In the genomic region with DNA sequence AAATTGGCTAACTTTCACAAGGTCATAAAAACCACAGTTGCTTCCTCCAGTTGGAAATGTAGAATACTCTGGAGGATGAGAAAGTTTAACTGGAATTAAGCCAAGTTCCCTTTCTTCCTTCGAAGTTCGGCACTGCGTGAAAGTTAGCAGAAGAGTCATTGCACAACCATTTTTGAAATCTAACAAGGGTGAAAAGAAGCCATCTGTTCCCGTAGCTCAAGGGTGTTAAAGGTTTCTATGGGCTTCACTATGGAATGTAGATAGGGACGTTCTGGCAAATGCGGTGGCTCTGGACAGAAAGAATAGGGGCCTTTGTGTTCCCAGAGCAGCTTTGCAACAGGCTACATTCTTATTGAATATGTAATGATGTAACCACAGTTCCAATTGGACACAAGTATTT, we compare ENCODE assay signal across 8 mouse cellular contexts. TPM values are rescaled to one million over a fixed set of nuclear protein-coding genes. Genes with fewer than 3 reads are reported as not detected.
DNase-seq lines count a peak whose midpoint lies in the region; ATAC-seq and TF ChIP-seq lines count a peak whose summit lies in the region.

No protein-coding gene starts in this region.

- 28% methylated on average over 6 of the region's 6 CpGs for WGBS in kidney, embryonic 14.5 days
- 4% methylated on average over 6 of the region's 6 CpGs for WGBS in hindbrain, postnatal 0 days
- WGBS in midbrain, postnatal 0 days = 11% methylated on average over 6 of the region's 6 CpGs
- WGBS in thymus, adult 2 months = 51% methylated on average over 6 of the region's 6 CpGs

- TF ChIP-seq POLR2A in embryonic fibroblast, embryonic 13.5 days (IDR thresholded peaks at IDR 0.05; ENCODE audit: low read depth, low read length) = no peak; the same call in 1 of the 2 replicates
- no peak for TF ChIP-seq POLR2A in thymus, adult 2 months (IDR thresholded peaks at IDR 0.05; ENCODE audit: control insufficient read depth, extremely low read depth, insufficient read depth, low read length, poor library complexity)

- DNase-seq in kidney, postnatal 14 days = no peak
- DNase-seq in hindbrain, postnatal 0 days (ENCODE audit: low spot score) = peak; percentile 53
- DNase-seq in midbrain, postnatal 0 days (ENCODE audit: low spot score) = peak; percentile 69
- no peak for DNase-seq in left cerebral cortex, adult 18-20 months (ENCODE audit: low spot score in 2 of 2)
- no peak for DNase-seq in thymus, adult 2 months

- TF ChIP-seq CTCF in embryonic fibroblast, embryonic 13.5 days (IDR thresholded peaks at IDR 0.05; ENCODE audit: borderline replicate concordance, insufficient read depth, low read length) = no peak
- no peak for TF ChIP-seq CTCF in hindbrain, postnatal 0 days (IDR thresholded peaks at IDR 0.05; ENCODE audit: low read depth)
- TF ChIP-seq CTCF in midbrain, postnatal 0 days (IDR thresholded peaks at IDR 0.05) = no peak
- no peak for TF ChIP-seq CTCF in thymus, adult 2 months (IDR thresholded peaks at IDR 0.05; ENCODE audit: borderline replicate concordance, control insufficient read depth, extremely low read depth, insufficient read depth, low read length, poor library complexity)

- peak overlapping the region; percentile 73 for H3K4me3 ChIP-seq in kidney, embryonic 14.5 days (ENCODE audit: low read length)
- H3K4me3 ChIP-seq in embryonic fibroblast, embryonic 13.5 days (ENCODE audit: insufficient read depth, low read length) = peak overlapping the region; percentile 94
- H3K4me3 ChIP-seq in hindbrain, postnatal 0 days (ENCODE audit: low read length) = peak overlapping the region; percentile 68
- peak overlapping the region; percentile 55 for H3K4me3 ChIP-seq in midbrain, postnatal 0 days (ENCODE audit: low read depth, low read length)
- H3K4me3 ChIP-seq in thymus, adult 2 months (ENCODE audit: control insufficient read depth, insufficient read depth, low read length) = no peak overlapping the region

- no peaks in the 10 kb centered on the region for H3K9me3 ChIP-seq in kidney, embryonic 14.5 days (ENCODE audit: control insufficient read depth, low read length)
- H3K9me3 ChIP-seq in hindbrain, postnatal 0 days (ENCODE audit: low read length) = no peaks in the 10 kb centered on the region
- no peaks in the 10 kb centered on the region for H3K9me3 ChIP-seq in midbrain, postnatal 0 days (ENCODE audit: low read length)

- H3K4me1 ChIP-seq in kidney, embryonic 14.5 days (ENCODE audit: control insufficient read depth, insufficient read depth, low read length) = peaks cover 4% of the 10 kb centered on the region; the same call in 1 of the 2 replicates
- no peaks in the 10 kb centered on the region for H3K4me1 ChIP-seq in embryonic fibroblast, embryonic 13.5 days (ENCODE audit: control insufficient read depth, insufficient read depth, low read length)
- peaks cover 4% of the 10 kb centered on the region; the same call in 1 of the 2 replicates for H3K4me1 ChIP-seq in hindbrain, postnatal 0 days (ENCODE audit: insufficient read depth, low read length)
- H3K4me1 ChIP-seq in midbrain, postnatal 0 days (ENCODE audit: insufficient read depth, low read length) = 0 out of 2 replicates have a peak, but pooled peaks cover 7% of the 10 kb centered on the region
- peaks cover 4% of the 10 kb centered on the region for H3K4me1 ChIP-seq in thymus, adult 2 months (replicated peaks; ENCODE audit: control insufficient read depth, insufficient read depth, low read length)

- H3K9ac ChIP-seq in kidney, embryonic 14.5 days (ENCODE audit: low read depth, low read length) = peak overlapping the region; percentile 70; the same call in 1 of the 2 replicates
- H3K9ac ChIP-seq in hindbrain, postnatal 0 days (replicated peaks; ENCODE audit: low read length) = no peak overlapping the region
- H3K9ac ChIP-seq in midbrain, postnatal 0 days (replicated peaks; ENCODE audit: low read length, poor library complexity, severe bottlenecking) = no peak overlapping the region

- no peak for ATAC-seq in kidney, embryonic 14.5 days (ENCODE audit: low FRiP score, low TSS enrichment)
- 0 out of 2 replicates have a peak, but pooled peaks have one; percentile 4 for ATAC-seq in hindbrain, postnatal 0 days
- no peak for ATAC-seq in midbrain, postnatal 0 days (ENCODE audit: low FRiP score)
- no peak for ATAC-seq in megakaryocyte-erythroid progenitor cell, adult 5-6 weeks (replicated peaks; ENCODE audit: low FRiP score, low TSS enrichment, poor library complexity, severe bottlenecking)

- H3K27me3 ChIP-seq in kidney, embryonic 14.5 days (ENCODE audit: control insufficient read depth, insufficient read depth, low read length) = no peaks in the 10 kb centered on the region
- H3K27me3 ChIP-seq in hindbrain, postnatal 0 days (ENCODE audit: insufficient read depth, low read length) = no peaks in the 10 kb centered on the region
- no peaks in the 10 kb centered on the region for H3K27me3 ChIP-seq in midbrain, postnatal 0 days (ENCODE audit: insufficient read depth, low read length)
- H3K27me3 ChIP-seq in thymus, adult 2 months (ENCODE audit: control insufficient read depth, insufficient read depth, low read length) = no peaks in the 10 kb centered on the region

- no peak overlapping the region for H3K27ac ChIP-seq in kidney, embryonic 14.5 days (ENCODE audit: low read depth, low read length)
- H3K27ac ChIP-seq in embryonic fibroblast, embryonic 13.5 days (ENCODE audit: insufficient read depth, low read length) = peak overlapping the region; percentile 91
- peak overlapping the region; percentile 86 for H3K27ac ChIP-seq in hindbrain, postnatal 0 days
- no peak overlapping the region for H3K27ac ChIP-seq in midbrain, postnatal 0 days (ENCODE audit: low read depth, low read length)
- no peak overlapping the region for H3K27ac ChIP-seq in thymus, adult 2 months (ENCODE audit: control insufficient read depth, insufficient read depth, low read length)

- peaks cover 27% of the 10 kb centered on the region for H3K36me3 ChIP-seq in kidney, embryonic 14.5 days (ENCODE audit: control insufficient read depth, insufficient read depth, low read length)
- H3K36me3 ChIP-seq in hindbrain, postnatal 0 days (ENCODE audit: insufficient read depth, low read length) = peaks cover 6% of the 10 kb centered on the region
- no peaks in the 10 kb centered on the region for H3K36me3 ChIP-seq in midbrain, postnatal 0 days (ENCODE audit: insufficient read depth, low read length)
- H3K36me3 ChIP-seq in thymus, adult 2 months (ENCODE audit: control insufficient read depth, insufficient read depth, low read length) = peaks cover 24% of the 10 kb centered on the region

- H3K4me2 ChIP-seq in kidney, embryonic 14.5 days (replicated peaks; ENCODE audit: low read depth, low read length) = peak overlapping the region; percentile 77
- H3K4me2 ChIP-seq in hindbrain, postnatal 0 days (ENCODE audit: low read depth, low read length) = peak overlapping the region; percentile 61
- H3K4me2 ChIP-seq in midbrain, postnatal 0 days (ENCODE audit: low read depth, low read length, poor library complexity, severe bottlenecking) = peak overlapping the region; percentile 88

RNA-seq across cellular contexts. Expression of gene Vim, which starts 2.2 kb away (rescaled TPM):
- 430 and 475 TPM in 2 replicates for polyA plus RNA-seq in kidney, embryonic 14.5 days (2014; fragmentation: Nextera tagmentation; extraction: Ambion mirVana)
- polyA plus RNA-seq in embryonic fibroblast, embryonic 13.5 days (2011; ENCODE audit: insufficient read length, low read depth, missing spikeins) = 3,430 and 4,672 TPM in 2 replicates
- 965 and 1,051 TPM in 2 replicates for total RNA-seq in hindbrain, postnatal 0 days (2014; rRNA removed)
- 417 and 451 TPM in 2 replicates for polyA plus RNA-seq in hindbrain, postnatal 0 days (2015; fragmentation: Nextera tagmentation; extraction: Ambion mirVana)
- total RNA-seq in midbrain, postnatal 0 days (2014; rRNA removed) = 432 and 554 TPM in 2 replicates
- polyA plus RNA-seq in midbrain, postnatal 0 days (2015; fragmentation: Nextera tagmentation; extraction: Ambion mirVana) = 223 and 244 TPM in 2 replicates
- total RNA-seq in left cerebral cortex, adult 18-20 months (2021) = 10 to 100 TPM; 56.0 to 57.7 TPM
- 92.3 and 119 TPM in 2 replicates for total RNA-seq in megakaryocyte-erythroid progenitor cell, adult 5-6 weeks (2014; fragmentation: Nextera tagmentation)
- total RNA-seq in megakaryocyte-erythroid progenitor cell, adult 5-6 weeks (2017) = 214 and 318 TPM in 2 replicates
- polyA plus RNA-seq in thymus, adult 2 months (2012; rRNA removed) = 826 and 901 TPM in 2 replicates

RNA-seq across cellular contexts. Expression of gene Trdmt1, which starts 31.5 kb away (rescaled TPM):
- polyA plus RNA-seq in kidney, embryonic 14.5 days (2014; fragmentation: Nextera tagmentation; extraction: Ambion mirVana) = 12.8 and 16.3 TPM in 2 replicates
- polyA plus RNA-seq in embryonic fibroblast, embryonic 13.5 days (2011; ENCODE audit: insufficient read length, low read depth, missing spikeins) = 7.9 and 14.3 TPM in 2 replicates
- total RNA-seq in hindbrain, postnatal 0 days (2014; rRNA removed) = 6.1 and 7.5 TPM in 2 replicates
- 6.2 and 6.8 TPM in 2 replicates for polyA plus RNA-seq in hindbrain, postnatal 0 days (2015; fragmentation: Nextera tagmentation; extraction: Ambion mirVana)
- total RNA-seq in midbrain, postnatal 0 days (2014; rRNA removed) = 6.6 and 8.1 TPM in 2 replicates
- polyA plus RNA-seq in midbrain, postnatal 0 days (2015; fragmentation: Nextera tagmentation; extraction: Ambion mirVana) = 5.8 and 7.3 TPM in 2 replicates
- 1 to 10 TPM; 4.2 to 5.0 TPM for total RNA-seq in left cerebral cortex, adult 18-20 months (2021)
- total RNA-seq in megakaryocyte-erythroid progenitor cell, adult 5-6 weeks (2014; fragmentation: Nextera tagmentation) = 7.0 and 17.3 TPM in 2 replicates
- total RNA-seq in megakaryocyte-erythroid progenitor cell, adult 5-6 weeks (2017) = 9.3 and 14.4 TPM in 2 replicates
- polyA plus RNA-seq in thymus, adult 2 months (2012; rRNA removed) = 2.8 and 3.0 TPM in 2 replicates

Comparison
In these comparisons a context has a peak if more than half of its experiments do, and no peak if none do; other contexts are left out.
1. H3K27ac ChIP-seq: peak in embryonic fibroblast, embryonic 13.5 days (single experiment) and hindbrain, postnatal 0 days (single experiment); none in kidney, embryonic 14.5 days (single experiment), midbrain, postnatal 0 days (single experiment) and thymus, adult 2 months (single experiment).
2. DNase-seq: peak in hindbrain, postnatal 0 days (single experiment) and midbrain, postnatal 0 days (single experiment); none in kidney, postnatal 14 days (single experiment), left cerebral cortex, adult 18-20 months (0 of 2) and thymus, adult 2 months (single experiment).
3. Peak in every context shown above with its lines, with median percentiles within 50 percentile points of each other: H3K4me2 ChIP-seq.